Mouse (Mus musculus) adrenal gland, adult 8-10 months (tissue): ENCODE data around the gene Slc6a20b. TPM values are rescaled to one million over a fixed set of nuclear protein-coding genes. Genes with fewer than 3 reads are reported as not detected.
A peak's percentile ranks its signal among the peaks of the same experiment; 100 is the strongest.
"Not testable (repeated sequence)": the region's sequence is repeated elsewhere in the genome, so short reads cannot be mapped to it uniquely, and the experiment has no call there.

Experiments
- DNase-seq: peaks from one replicate; pipeline ENCODE4 v3.0.0; 2022
- total RNA-seq, 4 experiments: library from RNA; stranded (reverse); gene quantifications; 2 replicates each; pipeline ENCODE4 v1.2.4; 2022

Gene Slc6a20b
- total RNA-seq: not detected

DNA sequence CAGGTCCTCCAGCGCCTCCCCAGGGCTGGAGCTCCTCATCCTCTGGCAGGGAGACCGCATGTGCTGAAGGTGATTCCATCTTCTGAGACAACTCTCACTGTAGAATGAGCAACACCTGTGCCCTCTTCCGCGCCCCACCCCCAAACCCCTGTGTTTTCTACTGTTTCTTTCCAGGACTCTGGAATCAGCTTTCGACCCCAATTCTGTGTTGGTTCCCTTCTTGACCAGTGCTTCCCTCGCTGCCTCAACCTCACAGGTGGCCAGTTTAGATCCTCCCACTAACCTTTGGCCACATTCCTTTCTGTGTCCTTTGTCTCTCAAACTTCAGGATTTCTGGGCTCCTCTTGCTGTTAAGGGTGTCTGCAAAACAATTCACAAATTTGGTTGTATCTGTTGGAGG is at the start of gene Slc6a20b:
Gene Slc6a20b (minus strand): TSS at position 285 of the 400 bp plus-strand sequence.
- DNase-seq: no peak

GRCm38 (mm10) chr9:123679198-123679597 is 46.8 kb upstream of the Slc6a20b start:
- no peak for DNase-seq

DNA sequence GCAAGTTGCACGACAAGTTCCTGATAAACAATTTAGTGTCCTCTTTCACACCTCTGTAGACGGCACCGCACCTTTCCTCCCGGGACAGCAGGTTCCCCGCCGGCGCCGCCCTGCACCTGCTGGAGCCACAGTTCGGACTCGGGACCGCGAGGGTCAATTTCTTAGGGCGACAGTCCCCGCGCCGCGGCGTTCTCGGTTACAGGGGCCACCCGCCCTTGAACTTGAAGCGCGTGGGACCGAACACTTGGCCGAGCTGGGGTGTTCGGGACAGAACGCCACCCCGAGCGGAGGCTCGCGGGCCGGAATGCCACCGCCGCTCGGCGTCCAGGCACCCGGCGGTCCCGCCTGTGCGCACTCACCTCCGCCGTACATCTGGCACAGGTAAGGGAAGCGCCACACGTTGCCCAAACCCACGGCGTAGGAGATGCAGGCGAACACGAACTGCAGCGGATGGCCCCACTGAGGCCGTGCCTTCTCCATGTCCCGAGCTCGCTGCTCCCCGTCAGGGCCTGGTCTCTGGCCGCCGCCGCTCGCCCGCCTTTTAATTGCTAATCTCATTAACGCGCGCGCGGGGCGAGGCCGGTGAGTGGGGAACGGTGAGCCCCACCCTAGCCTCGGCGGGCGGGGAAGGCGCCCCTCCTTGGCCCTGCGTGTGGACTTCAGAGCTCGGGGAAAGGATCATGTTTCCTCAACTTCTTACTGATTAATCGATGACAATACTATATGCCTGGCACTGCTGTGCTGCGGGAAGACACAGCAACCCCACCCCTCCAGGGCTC is 46.2 kb upstream of the Slc6a20b start, which contains the start of the genes Ccr9 and Slc6a20a:
Gene Ccr9 (plus strand): TSS at position 113 of the 779 bp plus-strand sequence.
Gene Slc6a20a (minus strand): TSS at position 559 of the 779 bp plus-strand sequence.
- DNase-seq: no peak

DNA sequence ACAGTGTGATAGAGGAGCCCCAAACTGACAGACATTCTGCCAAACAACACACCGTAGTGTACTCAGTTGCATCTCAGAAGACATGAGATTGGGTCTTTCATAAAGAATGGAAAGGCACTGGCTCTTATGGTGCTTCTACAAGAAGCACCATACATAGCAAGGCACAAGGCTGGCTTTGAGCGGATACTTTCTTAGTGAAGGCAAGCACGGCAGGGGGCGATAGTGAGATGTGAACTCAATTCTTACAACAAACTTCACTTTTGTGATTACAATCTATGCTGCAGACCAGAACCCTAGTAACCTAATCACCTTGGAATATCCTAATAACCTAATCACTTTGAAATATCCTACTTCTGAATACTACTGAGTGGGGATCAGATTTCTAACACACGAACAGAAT is 33.3 kb upstream of the Slc6a20b start:
- no peak for DNase-seq

GRCm38 (mm10) chr9:123659986-123660676 is 27.8 kb upstream of the Slc6a20b start:
- not testable (repeated sequence) for DNase-seq

GRCm38 (mm10) chr9:123658981-123659380 is 26.6 kb upstream of the Slc6a20b start:
- DNase-seq: no peak

DNA sequence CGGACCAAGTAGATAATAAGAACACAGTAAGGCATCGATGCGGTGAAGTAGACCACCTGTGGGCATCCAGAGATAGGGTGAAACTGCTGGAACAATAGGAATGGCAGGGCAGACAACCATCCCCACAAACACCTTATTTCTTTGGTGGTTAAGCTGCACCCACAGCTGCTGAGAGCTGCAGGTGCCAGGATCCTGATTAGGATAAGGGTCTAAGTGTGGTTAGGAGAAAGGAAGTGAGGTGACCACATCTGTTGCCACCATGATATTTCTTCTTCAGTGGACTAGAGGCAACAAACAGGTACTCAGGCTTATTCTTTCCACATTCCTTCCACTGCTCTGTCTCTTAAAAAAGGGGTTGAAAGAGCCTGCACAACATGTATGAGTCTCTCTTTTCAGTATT is 25.1 kb upstream of the Slc6a20b start:
- no peak for DNase-seq

DNA sequence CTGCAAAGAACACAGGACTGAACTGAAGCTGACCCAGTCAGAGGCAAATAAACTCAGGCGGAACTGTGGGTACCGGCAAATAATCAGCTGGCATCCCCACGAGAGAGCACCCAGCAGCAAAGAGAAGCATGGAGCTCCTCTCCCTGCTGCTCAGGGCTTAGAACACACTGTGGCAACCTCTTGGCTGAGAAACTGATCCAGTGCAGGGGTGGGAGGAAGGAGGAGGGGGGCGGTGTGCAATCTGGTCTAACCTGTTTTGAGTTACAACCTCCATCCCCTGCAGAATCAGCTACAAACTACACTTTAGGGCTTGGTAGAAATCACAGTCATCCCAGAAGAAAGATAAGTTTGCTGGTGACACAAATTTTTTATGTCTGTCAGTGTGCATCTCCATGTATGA is 19.0 kb upstream of the Slc6a20b start:
- DNase-seq: no peak

- DNase-seq: no peak
Measured at GRCm38 (mm10) chr9:123649785-123650511, 17.6 kb upstream of the Slc6a20b start.

DNA sequence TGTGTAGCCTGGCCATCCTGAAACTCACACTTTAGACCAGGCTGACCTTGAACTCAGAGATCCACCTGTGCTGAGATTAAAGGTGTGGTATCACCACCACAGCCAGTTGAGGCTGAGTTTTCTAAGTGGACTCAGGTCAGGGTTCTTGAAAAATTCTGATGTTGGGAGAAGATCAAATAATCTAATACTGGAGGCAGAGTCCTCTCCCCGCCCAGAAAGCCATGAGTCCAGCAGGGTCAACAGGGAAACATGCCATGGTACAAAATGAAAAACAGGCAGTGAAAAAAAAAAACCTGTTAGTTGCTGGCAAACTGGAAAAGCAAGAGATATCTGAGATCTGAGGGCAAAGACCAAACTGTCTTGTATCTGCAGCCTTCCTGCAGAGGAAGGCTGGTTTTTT is 7.7 kb upstream of the Slc6a20b start:
- DNase-seq: no peak

DNA sequence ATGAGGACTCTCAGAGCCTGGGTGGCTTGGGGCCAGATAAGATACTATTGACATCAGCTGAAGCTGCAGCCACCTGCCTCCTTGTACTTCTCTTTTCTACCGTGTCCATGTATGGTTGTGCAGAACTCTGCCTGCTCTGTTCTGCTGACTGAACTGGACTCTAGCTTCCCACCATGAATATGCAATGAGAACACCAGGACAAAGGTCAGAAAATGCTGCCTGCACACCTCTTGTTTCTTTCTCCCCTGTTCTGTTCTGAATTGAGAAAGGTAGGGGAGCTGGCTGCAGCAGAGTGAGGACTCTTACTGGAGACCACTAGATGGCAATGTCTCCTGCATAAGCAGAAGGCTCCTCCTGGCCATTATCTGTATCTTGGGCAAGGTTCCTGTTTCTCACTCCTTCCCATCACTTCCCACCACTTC is 6.3 kb upstream of the Slc6a20b start:
- no peak for DNase-seq

DNA sequence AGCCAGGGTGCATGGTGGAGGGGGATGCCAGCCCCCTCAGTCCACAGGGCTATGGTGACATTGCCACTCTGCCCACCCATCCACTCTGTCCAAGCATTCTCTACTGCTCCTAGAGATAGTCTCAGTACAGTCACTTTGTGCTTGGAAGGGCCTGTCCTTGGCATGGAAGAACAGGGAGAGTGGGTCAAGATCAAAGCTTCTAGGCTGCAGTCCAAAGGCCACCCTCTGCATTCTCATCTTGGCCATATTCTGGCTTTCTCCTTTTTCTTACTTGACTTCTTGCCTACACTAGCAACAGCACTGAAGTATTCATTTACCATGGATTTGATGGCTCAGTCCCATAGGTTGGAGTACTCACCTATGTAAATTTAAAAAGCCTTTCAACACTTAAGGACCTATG is 5.9 kb upstream of the Slc6a20b start:
- peak; percentile 43 for DNase-seq

DNA sequence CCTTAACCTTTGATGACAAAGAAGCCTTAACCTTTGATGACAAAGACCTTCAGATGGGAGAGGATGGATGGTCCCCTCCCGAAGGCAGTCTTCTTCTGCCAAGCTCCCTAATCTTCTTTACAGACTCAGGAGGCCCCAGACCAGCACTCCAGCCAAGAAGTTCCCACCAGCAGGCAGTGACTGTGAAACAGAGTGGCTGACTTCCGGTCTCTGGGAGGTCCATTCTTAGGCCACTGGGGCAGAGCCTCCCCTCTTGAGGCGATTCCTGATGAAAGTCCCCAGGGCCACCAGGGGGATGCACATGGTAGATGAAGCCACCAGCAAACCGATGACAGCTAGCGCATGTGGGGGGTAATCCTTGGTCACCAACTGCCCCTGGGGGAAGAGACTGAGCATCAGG is 4.4 kb upstream of the Slc6a20b start:
- DNase-seq: no peak

DNA sequence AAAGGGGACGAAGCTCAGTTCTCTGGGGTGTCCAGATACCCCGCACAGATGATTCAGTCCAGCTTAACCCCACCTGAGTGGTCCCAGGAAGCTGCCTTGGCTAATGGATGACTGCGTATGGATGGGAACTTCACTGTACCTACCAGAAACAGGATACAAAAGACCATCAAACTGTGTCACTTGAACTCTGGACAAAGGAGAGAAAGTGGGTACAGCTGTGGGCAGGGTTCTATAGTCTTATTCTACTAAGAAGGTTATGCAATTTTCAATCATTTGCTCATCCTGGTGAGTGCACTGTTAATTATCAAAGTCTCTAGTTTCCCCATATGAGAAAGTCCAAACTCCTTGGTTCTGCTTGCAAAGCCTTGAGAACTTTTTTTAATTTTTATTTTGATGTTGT is 628 bp upstream of the Slc6a20b start:
- no peak for DNase-seq

- no peak for DNase-seq
Measured at GRCm38 (mm10) chr9:123631666-123632065, 699 bp downstream of the Slc6a20b start.

GRCm38 (mm10) chr9:123625821-123626220 is 6.5 kb downstream of the Slc6a20b start:
- DNase-seq: no peak

DNA sequence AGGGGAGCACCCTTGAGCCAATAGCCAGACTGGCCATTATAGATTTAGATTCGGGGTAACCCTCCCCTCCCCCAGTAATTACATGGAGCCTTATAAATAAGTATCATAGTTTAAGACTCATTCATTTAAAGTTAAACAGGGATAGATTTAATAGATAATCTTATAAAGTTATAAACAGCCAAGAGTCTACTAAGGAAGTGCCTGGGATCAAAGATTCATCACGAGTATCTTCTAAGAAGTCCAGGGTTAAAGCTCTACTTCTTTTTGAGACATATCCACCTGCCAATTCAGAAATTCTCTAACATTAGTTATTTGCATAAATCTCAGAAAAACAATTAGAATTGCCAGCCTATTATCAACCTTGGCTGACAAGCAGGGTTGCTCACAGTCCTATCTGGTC is 7.6 kb downstream of the Slc6a20b start:
- DNase-seq: no peak

- DNase-seq: no peak
Measured at GRCm38 (mm10) chr9:123620311-123621098, 11.9 kb downstream of the Slc6a20b start.

DNA sequence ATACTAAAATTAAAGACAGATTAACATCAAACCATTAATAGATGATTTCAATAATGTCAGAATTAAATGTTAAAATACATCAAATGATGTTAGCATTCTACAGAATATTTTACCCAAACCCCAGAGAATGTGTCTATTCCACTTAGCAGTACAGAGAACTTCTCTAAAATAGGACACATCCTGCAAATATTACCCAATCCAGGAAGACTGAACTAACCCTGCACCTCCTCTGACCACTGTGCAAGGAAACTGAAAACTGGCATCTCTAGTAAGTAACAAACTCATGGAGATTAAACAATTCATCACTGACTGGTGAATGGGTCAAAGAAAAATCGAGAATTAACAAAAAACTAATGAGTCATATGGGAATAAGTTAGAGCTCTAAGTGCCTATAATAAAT is 30.8 kb downstream of the Slc6a20b start:
- no peak for DNase-seq

DNA sequence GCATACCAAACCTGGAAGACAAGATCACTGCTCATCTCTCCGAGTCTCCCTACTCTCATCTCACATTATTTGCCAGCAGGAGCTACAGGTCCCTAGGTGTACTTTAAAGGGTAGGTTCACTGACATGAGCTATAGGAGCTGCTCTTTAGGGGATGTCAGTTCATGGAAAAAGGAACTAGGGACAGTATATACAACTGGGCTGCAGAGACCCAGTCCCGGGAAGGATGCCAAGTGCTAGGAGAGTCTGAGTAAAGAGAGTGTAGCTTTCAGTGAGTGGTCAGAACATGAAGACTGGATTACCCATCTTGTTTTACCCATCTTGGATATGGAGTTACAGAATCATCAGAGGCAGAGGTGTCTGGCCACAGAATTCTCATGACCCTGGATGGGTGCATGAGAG is 35.0 kb downstream of the Slc6a20b start:
- no peak for DNase-seq

DNA sequence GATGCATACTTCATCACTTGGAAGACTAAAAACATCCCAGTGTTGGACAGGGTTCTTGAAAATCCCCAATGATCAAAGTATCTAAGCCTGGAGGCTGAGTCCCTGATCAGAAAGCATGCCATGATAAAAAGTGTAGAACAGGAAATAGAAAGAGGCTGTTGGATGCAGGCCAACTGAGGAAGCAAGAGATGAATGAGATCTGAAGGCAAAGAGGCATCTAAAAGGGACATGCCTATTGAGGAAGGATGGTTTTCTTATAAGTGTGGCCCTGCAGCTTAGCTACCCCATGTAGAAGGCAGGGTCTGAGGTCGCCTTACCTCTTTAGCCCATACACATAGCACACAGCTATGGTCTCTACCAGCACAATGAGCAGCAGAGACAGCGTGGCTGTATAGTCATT is 35.5 kb downstream of the Slc6a20b start:
- no peak for DNase-seq

- DNase-seq: no peak
Measured at GRCm38 (mm10) chr9:123595194-123595593, 37.2 kb downstream of the Slc6a20b start.
